Mouse (Mus musculus) myocyte (in vitro differentiated cells): ENCODE results near the gene AB124611. TPM values are rescaled to one million over a fixed set of nuclear protein-coding genes. Genes with fewer than 3 reads are reported as not detected.

Source experiments
- H3K27me3 ChIP-seq: one replicate; pipeline ENCODE4 v1.6.1; 2011; ENCODE audit not compliant: control insufficient read depth, insufficient read depth, insufficient read length
- H3K36me3 ChIP-seq: one replicate; pipeline ENCODE4 v1.6.1; 2011; ENCODE audit not compliant: control insufficient read depth, insufficient read depth
- H3K4me2 ChIP-seq: one replicate; pipeline ENCODE4 v1.6.1; 2011; ENCODE audit warnings: low read depth, control low read depth
- H3K4me3 ChIP-seq: one replicate; pipeline ENCODE4 v1.5.1; 2011; ENCODE audit warnings: mild to moderate bottlenecking, control low read depth, moderate library complexity
- H3K79me2 ChIP-seq: one replicate; pipeline ENCODE4 v1.6.1; 2011; ENCODE audit not compliant: control insufficient read depth, insufficient read depth
- H3ac ChIP-seq: one replicate; pipeline ENCODE4 v1.6.1; 2011; ENCODE audit not compliant: control insufficient read depth, insufficient read length
- CEBPB ChIP-seq: IDR thresholded peaks from 2 replicates; pipeline ENCODE4 v1.6.1; 2011; ENCODE audit warnings: mild to moderate bottlenecking, moderate library complexity; ENCODE audit not compliant: poor library complexity, insufficient read depth, severe bottlenecking
- E2F4 ChIP-seq: IDR thresholded peaks from one replicate; pipeline ENCODE4 v1.6.1; 2011; ENCODE audit warnings: mild to moderate bottlenecking, control low read depth, moderate library complexity; ENCODE audit not compliant: insufficient read depth
- MAX ChIP-seq: IDR thresholded peaks from one replicate; pipeline ENCODE4 v1.6.1; 2011; ENCODE audit warnings: low read depth, mild to moderate bottlenecking, control low read depth
- MYOD1 ChIP-seq, 3 experiments: IDR thresholded peaks; one replicate each; pipeline ENCODE4 v1.6.1; 2011; ENCODE audit warnings: control low read depth in 2 of 3, low read depth in 2 of 3, mild to moderate bottlenecking in 2 of 3, moderate library complexity in 1 of 3; ENCODE audit not compliant: insufficient read length in 2 of 3, control insufficient read depth in 1 of 3
- MYOG ChIP-seq, 3 experiments: IDR thresholded peaks; one replicate each; pipeline ENCODE4 v1.6.1; 2011; ENCODE audit warnings: control low read depth in 2 of 3, low read depth in 2 of 3, mild to moderate bottlenecking in 2 of 3; ENCODE audit not compliant: insufficient read length in 2 of 3, control insufficient read depth in 1 of 3, insufficient read depth in 1 of 3
- POLR2A ChIP-seq: IDR thresholded peaks from one replicate; pipeline ENCODE4 v1.6.1; 2011; ENCODE audit warnings: low read depth, mild to moderate bottlenecking, control low read depth, moderate library complexity; ENCODE audit not compliant: insufficient read length
- POLR2AphosphoS2 ChIP-seq: IDR thresholded peaks from one replicate; pipeline ENCODE4 v1.6.1; 2011; ENCODE audit warnings: low read depth, control low read depth; ENCODE audit not compliant: insufficient read length
- REST ChIP-seq: IDR thresholded peaks from one replicate; pipeline ENCODE4 v1.6.1; 2011; ENCODE audit warnings: mild to moderate bottlenecking, control low read depth, moderate library complexity; ENCODE audit not compliant: insufficient read depth, insufficient read length
- SRF ChIP-seq: IDR thresholded peaks from one replicate; pipeline ENCODE4 v1.6.1; 2011; ENCODE audit warnings: low read depth; ENCODE audit not compliant: control insufficient read depth, insufficient read length
- TCF12 ChIP-seq: IDR thresholded peaks from one replicate; pipeline ENCODE4 v1.6.1; 2011; ENCODE audit warnings: mild to moderate bottlenecking, control low read depth; ENCODE audit not compliant: poor library complexity, insufficient read depth, severe bottlenecking
- TCF3 ChIP-seq: IDR thresholded peaks from one replicate; pipeline ENCODE4 v1.6.1; 2011; ENCODE audit warnings: low read depth, control low read depth; ENCODE audit not compliant: insufficient read length
- USF1 ChIP-seq: IDR thresholded peaks from one replicate; pipeline ENCODE4 v1.6.1; 2011; ENCODE audit warnings: low read depth, mild to moderate bottlenecking, control low read depth, moderate library complexity
- polyA plus RNA-seq: library from polyadenylated mRNA; unstranded; fragments of >200 nt; fragmentation: generic; extraction: Trizol; gene quantifications from one replicate; pipeline ENCODE4 v1.2.1, GENCODE M21; 2012; ENCODE audit warnings: missing spikeins

The AB124611 gene
- polyA plus RNA-seq, 1 experiment = 0.22 TPM

- no peak for TF ChIP-seq TCF3
- peak; percentile 47 for TF ChIP-seq POLR2AphosphoS2
- no peaks in the 10 kb centered on the region for H3K79me2 ChIP-seq
- H3ac ChIP-seq = no peak overlapping the region
- H3K4me3 ChIP-seq = no peak overlapping the region
- no peaks in the 10 kb centered on the region for H3K27me3 ChIP-seq
- H3K36me3 ChIP-seq = peaks cover 12% of the 10 kb centered on the region
- no peak overlapping the region for H3K4me2 ChIP-seq
These were observed 22.6 kb upstream of the AB124611 start for GRCm38 (mm10) chr9:21503352-21503751.

DNA sequence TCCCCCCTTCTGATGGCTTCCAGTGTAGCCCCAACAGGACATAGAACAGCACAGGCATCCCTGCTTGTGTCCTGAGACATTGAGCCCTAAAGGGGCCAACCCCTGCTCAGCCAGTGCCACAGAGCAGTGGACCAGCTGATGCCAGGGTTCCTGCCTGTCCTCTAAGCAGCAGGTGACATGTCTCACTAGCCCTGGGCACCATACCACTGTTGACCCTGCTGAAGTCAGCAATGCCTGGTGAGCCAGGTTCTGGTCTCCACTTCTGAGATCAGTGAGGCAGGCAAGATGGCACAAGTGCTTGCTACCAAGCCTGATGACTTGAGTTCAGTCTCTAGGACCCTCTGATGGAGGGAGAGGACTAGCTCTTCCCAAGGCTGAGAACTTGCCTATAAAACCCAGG, 20.2 kb upstream of the AB124611 start:
- Histone ChIP-seq H3K4me2 (no peak overlapping the region), H3ac (no peak overlapping the region), H3K36me3 (no peaks in the 10 kb centered on the region), H3K79me2 (peaks cover 6% of the 10 kb centered on the region), H3K27me3 (no peaks in the 10 kb centered on the region), H3K4me3 (no peak overlapping the region)
- TF ChIP-seq MYOG (IDR thresholded peaks at IDR 0.05; ENCODE audit: control insufficient read depth in 1 of 3, insufficient read depth in 1 of 3, insufficient read length in 2 of 3, low read depth in 2 of 3) = no peak
- TF ChIP-seq E2F4 = no peak
- no peak for TF ChIP-seq REST
- TF ChIP-seq TCF12 = no peak
- peak; percentile 23 for TF ChIP-seq POLR2A
- no peak for TF ChIP-seq MYOD1 (IDR thresholded peaks at IDR 0.05; ENCODE audit: control insufficient read depth in 1 of 3, insufficient read length in 2 of 3, low read depth in 2 of 3)
- TF ChIP-seq USF1 = no peak
- TF ChIP-seq TCF3 = no peak
- TF ChIP-seq POLR2AphosphoS2 = peak; percentile 71
- TF ChIP-seq SRF = no peak
- no peak for TF ChIP-seq CEBPB

GRCm38 (mm10) chr9:21507753-21508430, 18.1 kb upstream of the AB124611 start:
- H3ac ChIP-seq = no peak overlapping the region
- H3K36me3 ChIP-seq = no peaks in the 10 kb centered on the region
- no peak overlapping the region for H3K4me3 ChIP-seq
- H3K4me2 ChIP-seq = no peak overlapping the region
- peak; percentile 37 for TF ChIP-seq POLR2A
- TF ChIP-seq E2F4 = no peak
- TF ChIP-seq REST = no peak
- TF ChIP-seq MYOG (IDR thresholded peaks at IDR 0.05; ENCODE audit: control insufficient read depth in 1 of 3, insufficient read depth in 1 of 3, insufficient read length in 2 of 3, low read depth in 2 of 3) = no peak
- peak; percentile 78 for TF ChIP-seq POLR2AphosphoS2
- TF ChIP-seq SRF = no peak
- TF ChIP-seq CEBPB = no peak
- no peak for TF ChIP-seq TCF12
- no peak for TF ChIP-seq USF1
- TF ChIP-seq MAX = no peak
- no peak for TF ChIP-seq TCF3
- TF ChIP-seq MYOD1 (IDR thresholded peaks at IDR 0.05; ENCODE audit: control insufficient read depth in 1 of 3, insufficient read length in 2 of 3, low read depth in 2 of 3) = no peak
- H3K79me2 ChIP-seq = peaks cover 6% of the 10 kb centered on the region
- H3K27me3 ChIP-seq = no peaks in the 10 kb centered on the region

GRCm38 (mm10) chr9:21508871-21509404, 17.0 kb upstream of the AB124611 start:
- Histone ChIP-seq H3K4me2 (peak overlapping the region; percentile 96), H3ac (no peak overlapping the region), H3K36me3 (no peaks in the 10 kb centered on the region), H3K4me3 (peak overlapping the region; percentile 53), H3K79me2 (peaks cover 6% of the 10 kb centered on the region), H3K27me3 (no peaks in the 10 kb centered on the region)
- TF ChIP-seq REST (no peak), MYOG (IDR thresholded peaks at IDR 0.05; ENCODE audit: control insufficient read depth in 1 of 3, insufficient read depth in 1 of 3, insufficient read length in 2 of 3, low read depth in 2 of 3) (peak in 1 of 3 experiments; percentile 50), MAX (no peak), TCF12 (no peak), TCF3 (no peak), POLR2AphosphoS2 (peak; percentile 94), MYOD1 (IDR thresholded peaks at IDR 0.05; ENCODE audit: control insufficient read depth in 1 of 3, insufficient read length in 2 of 3, low read depth in 2 of 3) (peak in 1 of 3 experiments; percentile 39), SRF (no peak), POLR2A (peak; percentile 14), E2F4 (no peak), USF1 (no peak), CEBPB (no peak)
